Mouse (Mus musculus) spleen, adult 18-20 months (tissue): ENCODE data around the gene Atp8b3.

Source experiments
- DNase-seq, 2 experiments: peaks; one replicate each; pipeline ENCODE4 v3.0.0; 2022; ENCODE audit warnings: mixed read lengths in 2 of 2

Gene Atp8b3

GRCm38 (mm10) chr10:80513739-80514138 is 25.2 kb downstream of the Atp8b3 start:
- DNase-seq: no peak

GRCm38 (mm10) chr10:80510273-80510660 is 28.7 kb downstream of the Atp8b3 start:
- DNase-seq: no peak

- DNase-seq: peak; percentile 62 to 88
Observed at GRCm38 (mm10) chr10:80509412-80510272, 29.3 kb downstream of the Atp8b3 start.

- peak; percentile 30 to 70 for DNase-seq
Observed at GRCm38 (mm10) chr10:80506222-80506621, 32.7 kb downstream of the Atp8b3 start.

GRCm38 (mm10) chr10:80504724-80505123 is 34.2 kb downstream of the Atp8b3 start:
- no peak for DNase-seq

GRCm38 (mm10) chr10:80503599-80504220 is 35.2 kb downstream of the Atp8b3 start:
- DNase-seq: no peak

GRCm38 (mm10) chr10:80502819-80503314 is 36.1 kb downstream of the Atp8b3 start:
- no peak for DNase-seq

- DNase-seq: no peak
Observed at GRCm38 (mm10) chr10:80502291-80502690, 36.6 kb downstream of the Atp8b3 start.

GRCm38 (mm10) chr10:80496421-80496820 is 42.5 kb downstream of the Atp8b3 start:
- no peak for DNase-seq

GRCm38 (mm10) chr10:80495901-80496300 is 43.0 kb downstream of the Atp8b3 start:
- no peak for DNase-seq

GRCm38 (mm10) chr10:80494732-80495131 is 44.2 kb downstream of the Atp8b3 start, which contains the start of gene Onecut3:
Gene Onecut3 (plus strand): TSS chr10:80494835.
- DNase-seq: peak in 1 of 2 experiments; percentile 44

GRCm38 (mm10) chr10:80490051-80490450 is 48.9 kb downstream of the Atp8b3 start:
- no peak for DNase-seq

- no peak for DNase-seq
Observed at GRCm38 (mm10) chr10:80486862-80487379, 52.0 kb downstream of the Atp8b3 start.

GRCm38 (mm10) chr10:80481002-80481401 is 57.9 kb downstream of the Atp8b3 start:
- no peak for DNase-seq

GRCm38 (mm10) chr10:80478531-80478930 is 60.4 kb downstream of the Atp8b3 start:
- DNase-seq: no peak

GRCm38 (mm10) chr10:80475290-80475959 is 63.5 kb downstream of the Atp8b3 start:
- DNase-seq: peak; percentile 79 to 91
